Mouse (Mus musculus): Measurements from ENCODE around the gene Eya2. TPM values are rescaled to one million over a fixed set of nuclear protein-coding genes. Genes with fewer than 3 reads are reported as not detected.

Eya2 gene
- polyA plus RNA-seq, 1 experiment from 2014 or later: 3.2 TPM

DNA sequence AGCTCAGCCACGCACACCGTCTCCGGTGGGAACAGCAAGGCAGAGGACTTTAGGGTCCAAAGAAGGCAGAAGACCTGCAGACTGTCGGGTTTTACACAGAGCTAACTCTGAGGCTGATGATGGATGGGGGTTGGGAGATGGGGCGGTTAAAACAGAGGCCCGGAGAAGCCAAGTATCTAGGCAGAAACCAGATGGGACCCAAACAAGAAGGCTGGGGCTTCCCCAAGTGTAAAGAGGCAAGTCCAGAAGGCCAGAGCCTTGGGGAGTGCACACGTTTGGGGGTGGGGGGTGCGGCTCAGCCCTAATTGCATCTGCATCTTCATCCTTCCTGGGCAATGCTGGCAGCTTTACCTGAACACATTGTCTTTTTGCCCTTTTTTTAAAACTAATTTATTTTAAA is 218.1 kb downstream of the Eya2 start:
- Histone ChIP-seq H3K36me3 (peaks cover 91% of the 10 kb centered on the region), H3K9me3 (no peaks in the 10 kb centered on the region), H3K9ac (no peak overlapping the region), H3K4me1 (no peaks in the 10 kb centered on the region), H3K27ac (no peak overlapping the region), H3K4me2 (no peak overlapping the region), H3K27me3 (no peaks in the 10 kb centered on the region), H3K4me3 (no peak overlapping the region)
- WGBS: 73% methylated on average over 8 of the region's 8 CpGs
- ATAC-seq (ENCODE audit: borderline replicate concordance, extremely low read depth, low FRiP score, low TSS enrichment): no peak

DNA sequence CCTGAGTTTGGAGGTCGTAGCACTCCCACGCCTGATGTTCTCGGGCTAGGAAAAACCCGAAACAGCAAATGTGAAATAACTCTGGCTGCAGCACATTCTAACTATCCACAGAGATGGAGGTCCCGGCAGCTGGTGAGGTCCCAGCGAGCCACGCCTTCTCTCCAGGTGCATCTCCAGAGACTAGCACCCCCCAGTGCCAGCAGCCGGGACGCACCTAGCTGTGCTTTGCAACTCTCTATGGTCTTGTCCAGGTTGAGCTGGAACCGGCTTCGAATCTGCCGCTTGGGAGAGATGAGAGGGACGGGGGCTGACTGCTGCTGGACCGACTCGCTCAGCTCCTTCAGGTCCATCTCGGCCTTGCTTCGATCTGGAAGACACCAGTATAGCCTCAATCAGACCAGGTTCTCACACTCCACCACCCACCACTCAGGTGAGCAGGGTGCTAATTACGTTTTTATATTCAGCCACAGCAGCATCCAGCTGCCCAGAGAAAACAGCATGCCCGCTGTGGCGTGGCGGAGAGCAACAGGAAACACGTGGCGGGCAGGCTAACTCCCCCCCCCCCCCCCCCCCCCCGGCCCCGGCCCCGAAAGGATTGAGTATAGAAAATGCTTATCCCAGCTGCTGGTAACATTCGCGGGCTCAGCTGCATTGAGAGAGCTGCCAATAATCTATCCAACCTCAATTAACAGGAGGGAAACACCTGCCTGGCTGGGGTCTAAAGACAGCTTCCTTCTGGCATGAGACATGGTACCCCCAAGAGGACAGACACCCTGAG is 220.5 kb downstream of the Eya2 start:
- no peak for ATAC-seq (ENCODE audit: borderline replicate concordance, extremely low read depth, low FRiP score, low TSS enrichment)
- H3K4me2 ChIP-seq: no peak overlapping the region
- no peak overlapping the region for H3K9ac ChIP-seq
- H3K9me3 ChIP-seq: no peaks in the 10 kb centered on the region
- H3K4me1 ChIP-seq: no peaks in the 10 kb centered on the region
- H3K27me3 ChIP-seq: no peaks in the 10 kb centered on the region
- H3K36me3 ChIP-seq: peaks cover 83% of the 10 kb centered on the region
- 84% methylated on average over 25 of the region's 28 CpGs for WGBS
- H3K27ac ChIP-seq: no peak overlapping the region
- no peak overlapping the region for H3K4me3 ChIP-seq

DNA sequence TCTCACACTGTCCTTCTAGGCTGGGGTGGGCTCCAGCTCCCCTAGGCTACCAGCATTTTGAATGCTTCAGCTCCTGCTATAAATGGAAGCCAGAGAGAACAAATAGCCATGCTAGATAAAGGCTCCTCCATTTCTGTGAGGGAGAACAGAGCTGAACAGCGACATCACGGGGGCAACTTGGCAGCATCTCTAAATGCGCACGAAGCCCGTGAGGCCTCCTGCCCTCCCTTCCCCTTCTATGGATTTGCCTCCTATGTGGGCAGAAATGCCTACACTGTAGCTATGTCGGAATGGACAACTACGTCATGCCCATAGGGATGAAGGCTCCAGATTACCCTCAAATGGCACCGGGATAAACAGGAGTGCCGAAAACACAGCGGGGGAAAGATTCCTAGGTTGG is 222.6 kb downstream of the Eya2 start:
- no peaks in the 10 kb centered on the region for H3K9me3 ChIP-seq
- H3K4me3 ChIP-seq: no peak overlapping the region
- H3K9ac ChIP-seq: no peak overlapping the region
- no peak overlapping the region for H3K4me2 ChIP-seq
- no peak overlapping the region for H3K27ac ChIP-seq
- WGBS: 93% methylated on average over 10 of the region's 10 CpGs
- H3K27me3 ChIP-seq: no peaks in the 10 kb centered on the region
- ATAC-seq (ENCODE audit: borderline replicate concordance, extremely low read depth, low FRiP score, low TSS enrichment): no peak
- peaks cover 79% of the 10 kb centered on the region for H3K36me3 ChIP-seq
- H3K4me1 ChIP-seq: no peaks in the 10 kb centered on the region

DNA sequence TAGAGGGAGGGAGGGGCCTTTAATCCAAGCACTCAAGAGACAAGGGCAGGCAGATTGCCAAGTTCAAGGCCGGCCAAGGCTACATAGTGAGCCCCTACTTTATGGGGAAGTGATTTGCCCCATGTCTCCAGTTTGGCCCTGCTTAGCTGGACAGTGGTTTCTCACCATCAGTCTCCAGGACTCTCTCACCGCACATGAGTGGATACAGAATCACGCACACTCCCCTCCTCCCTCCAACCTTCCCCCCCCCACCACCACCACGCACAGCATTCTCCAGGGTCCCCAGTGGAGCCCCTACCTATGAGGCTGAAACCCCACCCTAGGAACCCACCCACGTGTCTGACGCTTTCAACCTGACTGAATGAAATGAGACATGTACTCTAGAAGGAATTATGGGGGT is 223.7 kb downstream of the Eya2 start:
- no peaks in the 10 kb centered on the region for H3K4me1 ChIP-seq
- no peak overlapping the region for H3K27ac ChIP-seq
- no peak overlapping the region for H3K4me3 ChIP-seq
- H3K27me3 ChIP-seq: no peaks in the 10 kb centered on the region
- no peaks in the 10 kb centered on the region for H3K9me3 ChIP-seq
- no peak overlapping the region for H3K4me2 ChIP-seq
- no peak for ATAC-seq (ENCODE audit: borderline replicate concordance, extremely low read depth, low FRiP score, low TSS enrichment)
- no peak overlapping the region for H3K9ac ChIP-seq
- peaks cover 75% of the 10 kb centered on the region for H3K36me3 ChIP-seq
- 86% methylated on average over 6 of the region's 6 CpGs for WGBS

DNA sequence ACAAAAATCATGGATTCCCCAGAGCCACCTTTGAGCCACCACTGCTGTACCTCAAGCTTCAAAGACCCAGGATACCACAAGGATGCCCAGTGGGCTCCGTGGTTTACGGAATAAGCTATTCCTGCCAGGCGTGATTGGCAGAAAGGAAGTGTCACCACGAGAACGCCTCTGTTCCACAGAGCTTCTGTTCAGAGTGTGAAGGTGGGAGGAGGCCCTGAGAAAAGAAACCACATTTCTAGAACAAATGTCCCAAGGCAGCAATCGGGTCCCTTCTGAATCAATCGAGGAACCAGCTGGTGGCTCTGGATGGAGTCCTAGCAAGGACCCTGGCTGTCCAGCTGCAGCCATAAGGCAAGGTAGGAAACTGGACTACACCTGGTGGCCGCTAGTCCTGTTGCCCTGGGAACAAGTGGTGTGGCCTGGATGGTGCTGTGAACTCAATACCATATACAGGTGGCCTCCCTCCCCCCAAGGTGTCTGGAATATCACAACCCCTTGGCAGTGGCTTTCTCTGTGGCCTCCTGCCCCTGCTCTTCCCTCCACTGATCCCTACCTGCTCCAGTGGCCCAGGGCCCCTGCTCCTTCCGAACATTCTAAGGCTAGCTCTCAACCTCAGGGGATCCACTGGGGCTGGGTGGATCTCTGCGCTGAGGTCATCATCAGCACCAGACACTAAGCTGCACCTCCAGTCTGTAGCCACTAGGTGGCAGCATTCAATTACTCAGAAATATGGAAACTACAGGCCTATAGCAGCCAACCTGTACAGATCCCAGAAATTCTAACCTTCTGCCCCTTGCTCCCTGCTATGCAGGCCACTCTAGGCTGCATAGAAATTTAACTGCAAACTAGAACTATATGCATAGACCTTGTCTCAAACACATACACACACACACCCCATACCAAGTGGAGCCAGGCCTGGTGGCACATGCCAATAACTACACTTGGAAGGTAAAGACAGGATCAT is 224.4 kb downstream of the Eya2 start:
- H3K27ac ChIP-seq: no peak overlapping the region
- peak; percentile 55; the same call in 1 of the 2 replicates for ATAC-seq (ENCODE audit: borderline replicate concordance, extremely low read depth, low FRiP score, low TSS enrichment)
- no peak overlapping the region for H3K9ac ChIP-seq
- H3K4me1 ChIP-seq: no peaks in the 10 kb centered on the region
- peaks cover 75% of the 10 kb centered on the region for H3K36me3 ChIP-seq
- no peaks in the 10 kb centered on the region for H3K9me3 ChIP-seq
- H3K4me3 ChIP-seq: no peak overlapping the region
- WGBS: 79% methylated on average over 10 of the region's 10 CpGs
- H3K4me2 ChIP-seq: no peak overlapping the region
- no peaks in the 10 kb centered on the region for H3K27me3 ChIP-seq

DNA sequence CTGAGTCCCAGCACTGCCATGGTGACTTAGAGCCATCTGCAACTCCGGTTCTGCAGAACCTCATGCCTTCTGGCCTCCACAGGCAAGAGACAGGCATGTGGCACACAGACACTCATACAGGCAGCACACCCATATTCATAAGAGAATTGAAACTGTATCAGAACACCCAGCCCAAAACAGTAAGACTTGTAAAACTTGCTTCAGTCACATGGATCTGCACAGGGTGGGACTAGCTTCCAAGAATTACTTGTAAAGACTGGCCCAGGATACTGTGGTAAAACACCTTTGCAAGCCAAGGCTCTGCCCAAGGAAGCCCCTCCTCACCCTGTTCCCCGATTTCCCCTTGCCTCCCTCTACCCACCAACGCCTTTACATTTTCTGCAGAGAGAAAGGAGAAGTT is 225.2 kb downstream of the Eya2 start:
- Histone ChIP-seq H3K4me2 (no peak overlapping the region), H3K36me3 (peaks cover 75% of the 10 kb centered on the region), H3K4me1 (no peaks in the 10 kb centered on the region), H3K4me3 (no peak overlapping the region), H3K9ac (no peak overlapping the region), H3K9me3 (no peaks in the 10 kb centered on the region), H3K27ac (no peak overlapping the region), H3K27me3 (no peaks in the 10 kb centered on the region)
- no peak for ATAC-seq (ENCODE audit: borderline replicate concordance, extremely low read depth, low FRiP score, low TSS enrichment)
- 73% methylated on average over 3 of the region's 3 CpGs for whole genome bisulfite sequencing

DNA sequence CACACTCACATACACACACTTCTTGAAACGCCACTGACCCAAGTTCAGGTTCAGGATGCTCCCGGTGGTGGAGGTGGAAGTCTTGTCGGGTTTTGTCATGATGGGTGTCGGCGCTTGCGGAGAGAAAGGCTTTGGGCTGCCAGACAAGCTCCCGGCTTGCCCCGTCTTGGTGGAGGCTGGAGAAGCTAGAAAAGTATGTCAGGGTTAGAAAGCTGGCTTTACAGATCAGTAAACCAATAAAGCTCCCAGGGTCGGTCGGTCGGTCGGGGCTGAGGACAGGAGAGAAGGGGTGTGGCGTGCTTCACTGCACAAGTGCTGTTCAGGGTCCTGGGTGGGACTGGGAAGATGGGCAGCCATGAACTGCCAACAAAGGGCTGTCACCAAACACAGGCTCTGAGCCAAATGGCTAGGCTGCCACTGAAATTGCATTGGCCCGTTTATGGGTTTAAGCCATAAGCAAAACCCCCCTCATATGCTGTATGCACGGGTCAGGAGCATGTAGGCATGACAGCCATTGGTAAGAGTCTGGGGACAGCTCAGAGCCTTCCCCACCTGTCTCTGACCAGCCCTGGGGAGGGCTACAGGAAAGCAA is 225.8 kb downstream of the Eya2 start:
- no peaks in the 10 kb centered on the region for H3K9me3 ChIP-seq
- no peaks in the 10 kb centered on the region for H3K4me1 ChIP-seq
- peaks cover 77% of the 10 kb centered on the region for H3K36me3 ChIP-seq
- no peaks in the 10 kb centered on the region for H3K27me3 ChIP-seq
- no peak overlapping the region for H3K4me3 ChIP-seq
- H3K4me2 ChIP-seq: no peak overlapping the region
- no peak overlapping the region for H3K27ac ChIP-seq
- ATAC-seq (ENCODE audit: borderline replicate concordance, extremely low read depth, low FRiP score, low TSS enrichment): no peak
- H3K9ac ChIP-seq: no peak overlapping the region
- 73% methylated on average over 15 of the region's 15 CpGs for WGBS

Other genes starting within 250 kb of the Eya2 start
- gene Zfp663, start 226.3 kb upstream of the Eya2 start, polyA plus RNA-seq (2015; fragmentation: Nextera tagmentation; extraction: Ambion mirVana): 1.1 and 2.2 TPM in 2 replicates
- 7.0 and 7.1 TPM in 2 replicates for gene Zfp334, start 206.8 kb upstream of the Eya2 start, polyA plus RNA-seq (2015; fragmentation: Nextera tagmentation; extraction: Ambion mirVana)
- gene Ocstamp, start 194.6 kb upstream of the Eya2 start, polyA plus RNA-seq (2015; fragmentation: Nextera tagmentation; extraction: Ambion mirVana): 0.06 TPM in 1 of 2 replicates, not detected in the other
- 0.42 and 0.57 TPM in 2 replicates for gene Slc13a3, start 121.8 kb upstream of the Eya2 start, polyA plus RNA-seq (2015; fragmentation: Nextera tagmentation; extraction: Ambion mirVana)
- gene Trp53rka, start 101.7 kb upstream of the Eya2 start, polyA plus RNA-seq (2015; fragmentation: Nextera tagmentation; extraction: Ambion mirVana): 38.8 and 42.5 TPM in 2 replicates
- gene Slc2a10, start 91.2 kb upstream of the Eya2 start, polyA plus RNA-seq (2015; fragmentation: Nextera tagmentation; extraction: Ambion mirVana): 12.3 and 12.5 TPM in 2 replicates